Mouse (Mus musculus): ENCODE data around the gene Tnip2. TPM values are rescaled to one million over a fixed set of nuclear protein-coding genes. Genes with fewer than 3 reads are reported as not detected.
A peak's percentile ranks its signal among the peaks of the same experiment; 100 is the strongest.

The Tnip2 gene
- polyA plus RNA-seq, 1 experiment from 2014 or later: 12.9 TPM

DNA sequence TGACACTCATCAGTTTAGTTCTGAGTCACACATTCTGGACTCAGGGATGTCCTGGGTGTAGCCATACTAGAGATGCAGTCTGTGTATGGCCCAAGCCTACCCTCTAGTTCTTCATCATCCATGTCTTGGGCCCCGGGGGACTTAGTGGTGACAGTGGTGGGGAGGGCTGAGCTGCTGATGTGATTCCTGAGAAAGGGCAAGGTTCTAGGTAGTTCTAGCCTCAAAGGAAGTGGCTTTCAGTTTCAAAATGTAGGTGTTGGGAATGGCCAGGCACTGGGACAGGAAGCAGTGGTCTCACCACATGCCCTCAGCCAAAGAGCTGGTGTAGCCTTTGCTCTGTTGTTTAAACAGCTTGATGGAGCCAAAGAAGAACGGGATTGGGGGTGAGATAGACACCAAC lies 25.3 kb upstream of the Tnip2 start:
- ATAC-seq (replicated peaks; ENCODE audit: low FRiP score, low TSS enrichment, low read depth) (no peak), DNase-seq (ENCODE audit: low spot score) (no peak)
- H3K27ac ChIP-seq (ENCODE audit: low read depth): no peak overlapping the region
- H3K27me3 ChIP-seq (replicated peaks; ENCODE audit: control insufficient read depth, insufficient read depth, low read length): no peaks in the 10 kb centered on the region
- no peak overlapping the region for H3K4me2 ChIP-seq (ENCODE audit: low read length)
- no peaks in the 10 kb centered on the region for H3K36me3 ChIP-seq (ENCODE audit: control insufficient read depth, insufficient read depth, low read length)
- no peaks in the 10 kb centered on the region for H3K9me3 ChIP-seq (ENCODE audit: control insufficient read depth, low read length)
- 87% methylated on average over 2 of the region's 2 CpGs for WGBS
- no peak overlapping the region for H3K4me3 ChIP-seq (ENCODE audit: low read depth, low read length)
- no peaks in the 10 kb centered on the region for H3K4me1 ChIP-seq (replicated peaks; ENCODE audit: control insufficient read depth, insufficient read depth, low read length)
- no peak overlapping the region for H3K9ac ChIP-seq (ENCODE audit: low read length)

DNA sequence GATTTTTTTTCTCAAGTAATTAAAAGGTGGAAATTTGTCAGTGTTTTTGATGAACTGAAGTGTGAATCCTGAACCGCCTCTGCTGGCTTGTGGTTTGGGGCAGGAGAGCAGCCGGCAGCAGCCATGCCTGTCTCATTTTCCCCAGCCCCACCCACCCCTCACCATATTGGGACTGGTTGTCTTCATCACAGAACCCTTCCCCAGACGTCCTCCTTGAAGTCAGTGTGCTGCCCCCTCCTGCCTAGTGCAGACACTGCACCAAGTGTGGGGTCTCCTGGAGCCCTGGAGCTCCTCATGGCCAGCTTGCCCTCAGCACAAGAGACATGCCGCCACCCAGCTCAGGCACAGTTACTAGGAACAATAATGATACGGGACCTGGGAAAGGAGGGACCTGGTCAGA lies 24.7 kb upstream of the Tnip2 start:
- Histone ChIP-seq H3K4me1 (replicated peaks; ENCODE audit: control insufficient read depth, insufficient read depth, low read length) (no peaks in the 10 kb centered on the region), H3K4me3 (ENCODE audit: low read depth, low read length) (no peak overlapping the region), H3K36me3 (ENCODE audit: control insufficient read depth, insufficient read depth, low read length) (no peaks in the 10 kb centered on the region), H3K27me3 (replicated peaks; ENCODE audit: control insufficient read depth, insufficient read depth, low read length) (no peaks in the 10 kb centered on the region), H3K9me3 (ENCODE audit: control insufficient read depth, low read length) (no peaks in the 10 kb centered on the region), H3K27ac (ENCODE audit: low read depth) (no peak overlapping the region), H3K9ac (ENCODE audit: low read length) (no peak overlapping the region), H3K4me2 (ENCODE audit: low read length) (no peak overlapping the region)
- DNase-seq (ENCODE audit: low spot score) (peak; percentile 58), ATAC-seq (replicated peaks; ENCODE audit: low FRiP score, low TSS enrichment, low read depth) (no peak)
- WGBS: 26% methylated on average over 5 of the region's 5 CpGs

DNA sequence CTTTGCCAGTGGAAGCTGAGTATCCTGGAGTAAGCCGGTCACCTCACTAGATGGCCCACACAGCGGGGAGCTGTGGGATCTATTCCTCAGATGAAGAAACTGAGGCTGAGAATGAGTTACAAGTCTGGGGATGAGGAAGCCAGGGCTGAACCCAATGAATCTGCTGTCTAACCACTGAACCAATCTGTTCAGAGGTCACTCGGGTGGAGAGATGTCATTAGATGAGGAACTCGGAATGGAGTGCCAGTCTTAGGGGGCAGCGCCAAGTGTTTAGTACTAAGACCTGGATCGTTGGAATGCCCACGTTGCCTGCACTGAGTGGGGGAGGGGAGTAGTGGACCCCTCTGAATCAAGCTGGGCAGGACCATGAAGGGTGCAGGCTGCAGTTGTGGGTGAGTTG lies 24.3 kb upstream of the Tnip2 start:
- ATAC-seq (replicated peaks; ENCODE audit: low FRiP score, low TSS enrichment, low read depth) (no peak), DNase-seq (ENCODE audit: low spot score) (no peak)
- WGBS: 70% methylated on average over 7 of the region's 7 CpGs
- no peaks in the 10 kb centered on the region for H3K36me3 ChIP-seq (ENCODE audit: control insufficient read depth, insufficient read depth, low read length)
- H3K9me3 ChIP-seq (ENCODE audit: control insufficient read depth, low read length): no peaks in the 10 kb centered on the region
- H3K27me3 ChIP-seq (replicated peaks; ENCODE audit: control insufficient read depth, insufficient read depth, low read length): no peaks in the 10 kb centered on the region
- H3K4me3 ChIP-seq (ENCODE audit: low read depth, low read length): no peak overlapping the region
- H3K4me2 ChIP-seq (ENCODE audit: low read length): no peak overlapping the region
- H3K9ac ChIP-seq (ENCODE audit: low read length): no peak overlapping the region
- H3K27ac ChIP-seq (ENCODE audit: low read depth): no peak overlapping the region
- no peaks in the 10 kb centered on the region for H3K4me1 ChIP-seq (replicated peaks; ENCODE audit: control insufficient read depth, insufficient read depth, low read length)

DNA sequence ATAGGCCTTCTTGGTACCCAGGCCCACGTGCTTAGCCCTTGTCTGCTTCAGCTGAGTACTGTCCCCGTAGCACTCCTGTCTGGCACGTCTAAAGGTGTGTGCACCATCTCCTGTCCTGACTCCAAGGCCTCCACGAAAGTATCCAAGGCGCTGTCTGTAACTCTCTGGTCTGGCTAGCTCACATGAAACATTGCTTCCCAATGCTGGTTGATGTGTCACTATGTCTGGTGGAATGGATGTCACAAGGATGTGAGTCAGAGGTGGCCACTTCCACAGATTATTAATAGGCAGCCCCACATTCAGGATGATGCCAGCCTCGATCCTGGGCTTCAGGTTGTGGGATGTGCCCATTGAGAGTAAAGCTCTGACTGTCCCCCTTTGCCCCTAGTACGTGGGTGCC lies 22.0 kb upstream of the Tnip2 start:
- H3K4me1 ChIP-seq (replicated peaks; ENCODE audit: control insufficient read depth, insufficient read depth, low read length): 0 out of 2 replicates have a peak, but pooled peaks cover under 1% of the 10 kb centered on the region
- 87% methylated on average over 7 of the region's 7 CpGs for WGBS
- H3K4me2 ChIP-seq (ENCODE audit: low read length): no peak overlapping the region
- no peak overlapping the region for H3K4me3 ChIP-seq (ENCODE audit: low read depth, low read length)
- H3K36me3 ChIP-seq (ENCODE audit: control insufficient read depth, insufficient read depth, low read length): no peaks in the 10 kb centered on the region
- DNase-seq (ENCODE audit: low spot score) (no peak), ATAC-seq (replicated peaks; ENCODE audit: low FRiP score, low TSS enrichment, low read depth) (no peak)
- no peak overlapping the region for H3K9ac ChIP-seq (ENCODE audit: low read length)
- no peaks in the 10 kb centered on the region for H3K9me3 ChIP-seq (ENCODE audit: control insufficient read depth, low read length)
- no peak overlapping the region for H3K27ac ChIP-seq (ENCODE audit: low read depth)
- no peaks in the 10 kb centered on the region for H3K27me3 ChIP-seq (replicated peaks; ENCODE audit: control insufficient read depth, insufficient read depth, low read length)

DNA sequence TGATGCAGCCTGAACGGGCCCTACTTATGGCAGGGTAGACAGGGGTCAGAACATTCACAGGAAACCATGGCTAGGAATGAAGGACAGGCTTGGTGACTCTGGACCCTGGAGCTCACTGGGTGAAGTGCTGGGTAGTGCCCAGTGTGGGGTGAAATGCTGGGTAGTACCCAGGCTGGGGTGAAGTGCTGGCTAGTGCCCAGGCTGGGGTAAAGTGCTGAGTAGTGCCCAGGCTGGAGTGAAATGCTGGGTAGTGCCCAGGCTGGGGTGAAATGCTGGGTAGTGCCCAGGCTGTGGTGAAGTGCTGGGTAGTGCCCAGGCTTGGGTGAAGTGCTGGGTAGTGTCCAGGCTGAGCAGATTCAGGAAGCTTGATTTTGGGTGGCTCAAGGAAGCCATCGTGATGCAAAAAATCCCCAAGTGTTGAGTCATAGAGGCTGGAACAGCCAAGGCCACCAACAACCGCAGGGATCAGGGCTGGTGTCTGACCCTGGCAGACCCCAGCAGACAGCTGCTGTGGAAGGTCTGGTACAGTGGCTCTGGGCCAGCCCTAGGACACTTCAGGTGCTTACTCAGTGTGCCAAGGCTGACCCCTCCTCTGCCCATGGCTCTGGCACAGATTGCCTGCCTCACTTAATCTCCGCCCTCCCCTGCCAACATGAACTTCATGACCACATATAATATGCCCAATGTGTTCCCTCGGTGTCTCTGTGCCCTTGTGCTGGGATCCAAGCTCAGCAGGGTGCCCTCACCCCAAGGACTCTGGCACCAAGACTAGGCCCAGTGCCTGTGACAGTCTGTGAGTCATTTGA lies 21.2 kb upstream of the Tnip2 start:
- Histone ChIP-seq H3K27me3 (replicated peaks; ENCODE audit: control insufficient read depth, insufficient read depth, low read length) (no peaks in the 10 kb centered on the region), H3K27ac (ENCODE audit: low read depth) (no peak overlapping the region), H3K4me2 (ENCODE audit: low read length) (no peak overlapping the region), H3K4me3 (ENCODE audit: low read depth, low read length) (no peak overlapping the region), H3K9ac (ENCODE audit: low read length) (no peak overlapping the region), H3K9me3 (ENCODE audit: control insufficient read depth, low read length) (no peaks in the 10 kb centered on the region), H3K36me3 (ENCODE audit: control insufficient read depth, insufficient read depth, low read length) (no peaks in the 10 kb centered on the region), H3K4me1 (replicated peaks; ENCODE audit: control insufficient read depth, insufficient read depth, low read length) (0 out of 2 replicates have a peak, but pooled peaks cover 2% of the 10 kb centered on the region)
- no peak for ATAC-seq (replicated peaks; ENCODE audit: low FRiP score, low TSS enrichment, low read depth)
- DNase-seq (ENCODE audit: low spot score): no peak
- WGBS: 80% methylated on average over 5 of the region's 5 CpGs

DNA sequence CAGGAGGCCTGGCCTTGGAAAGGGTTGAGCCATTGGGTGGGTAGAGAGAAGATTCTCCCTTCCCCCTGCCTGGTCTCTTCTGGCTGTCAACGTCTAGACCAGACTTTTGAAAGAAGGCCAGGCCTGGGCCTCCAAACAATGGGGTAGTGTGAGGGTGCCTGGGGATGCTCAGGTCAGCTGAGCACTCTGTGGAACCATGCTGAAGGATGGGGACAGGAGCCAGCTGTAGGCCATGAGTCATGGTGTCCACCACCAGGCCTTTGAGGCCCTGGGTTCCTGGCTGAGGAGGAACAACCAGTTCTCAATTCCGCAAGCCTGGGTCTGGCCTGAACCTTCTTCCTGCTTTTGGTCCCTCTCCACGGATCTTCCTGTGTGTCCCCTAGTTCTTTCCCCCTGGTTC lies 20.0 kb upstream of the Tnip2 start:
- Histone ChIP-seq H3K9me3 (ENCODE audit: control insufficient read depth, low read length) (no peaks in the 10 kb centered on the region), H3K4me2 (ENCODE audit: low read length) (no peak overlapping the region), H3K4me3 (ENCODE audit: low read depth, low read length) (no peak overlapping the region), H3K27me3 (replicated peaks; ENCODE audit: control insufficient read depth, insufficient read depth, low read length) (no peaks in the 10 kb centered on the region), H3K4me1 (replicated peaks; ENCODE audit: control insufficient read depth, insufficient read depth, low read length) (0 out of 2 replicates have a peak, but pooled peaks cover 2% of the 10 kb centered on the region), H3K9ac (ENCODE audit: low read length) (no peak overlapping the region), H3K36me3 (ENCODE audit: control insufficient read depth, insufficient read depth, low read length) (no peaks in the 10 kb centered on the region), H3K27ac (ENCODE audit: low read depth) (no peak overlapping the region)
- ATAC-seq (replicated peaks; ENCODE audit: low FRiP score, low TSS enrichment, low read depth) (no peak), DNase-seq (ENCODE audit: low spot score) (no peak)
- 64% methylated on average over 3 of the region's 3 CpGs for WGBS

DNA sequence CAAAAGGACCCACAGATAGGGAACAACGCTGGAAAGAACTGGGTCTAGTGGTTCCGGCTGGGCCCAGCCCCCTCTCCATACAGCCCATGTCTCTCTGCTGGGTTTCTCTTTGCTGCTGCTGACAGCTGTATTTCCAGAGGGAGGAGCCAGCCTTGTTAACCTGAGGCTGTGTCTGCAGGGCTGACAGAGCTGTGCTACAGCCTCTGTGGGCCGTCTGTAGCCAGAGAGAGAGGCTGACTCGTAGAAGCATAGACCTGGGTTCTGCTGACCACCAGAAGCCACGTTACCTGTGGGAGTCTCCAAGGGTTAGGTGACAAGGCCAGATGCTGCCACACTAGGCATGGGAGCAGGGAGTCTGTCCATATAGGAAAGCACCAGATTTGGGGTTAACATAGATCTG lies 19.3 kb upstream of the Tnip2 start:
- H3K4me3 ChIP-seq (ENCODE audit: low read depth, low read length): no peak overlapping the region
- ATAC-seq (replicated peaks; ENCODE audit: low FRiP score, low TSS enrichment, low read depth) (no peak), DNase-seq (ENCODE audit: low spot score) (no peak)
- H3K36me3 ChIP-seq (ENCODE audit: control insufficient read depth, insufficient read depth, low read length): no peaks in the 10 kb centered on the region
- no peak overlapping the region for H3K27ac ChIP-seq (ENCODE audit: low read depth)
- H3K9me3 ChIP-seq (ENCODE audit: control insufficient read depth, low read length): no peaks in the 10 kb centered on the region
- WGBS: 84% methylated on average over 5 of the region's 5 CpGs
- 0 out of 2 replicates have a peak, but pooled peaks cover 2% of the 10 kb centered on the region for H3K4me1 ChIP-seq (replicated peaks; ENCODE audit: control insufficient read depth, insufficient read depth, low read length)
- H3K9ac ChIP-seq (ENCODE audit: low read length): no peak overlapping the region
- no peak overlapping the region for H3K4me2 ChIP-seq (ENCODE audit: low read length)
- no peaks in the 10 kb centered on the region for H3K27me3 ChIP-seq (replicated peaks; ENCODE audit: control insufficient read depth, insufficient read depth, low read length)

DNA sequence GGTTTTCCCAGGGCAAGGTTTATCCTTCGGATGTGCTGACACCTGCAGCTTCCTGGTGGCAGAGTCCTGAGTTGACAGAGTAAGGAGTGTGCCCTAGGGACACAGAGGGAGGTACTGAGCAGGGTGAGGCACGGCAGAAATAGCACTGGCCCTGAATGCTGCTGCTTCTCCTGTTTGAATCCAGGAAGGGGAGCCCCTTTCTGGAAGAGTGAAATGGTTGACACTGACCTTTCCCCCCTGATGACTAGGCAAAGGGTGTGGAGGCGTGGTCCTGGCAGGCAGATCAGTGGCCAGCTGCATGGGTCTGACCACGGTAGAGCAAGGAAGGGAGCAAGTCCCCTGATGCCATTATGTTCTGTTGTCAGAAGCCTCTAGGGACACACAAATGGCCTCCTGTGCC lies 16.9 kb upstream of the Tnip2 start:
- H3K27ac ChIP-seq (ENCODE audit: low read depth): no peak overlapping the region

DNA sequence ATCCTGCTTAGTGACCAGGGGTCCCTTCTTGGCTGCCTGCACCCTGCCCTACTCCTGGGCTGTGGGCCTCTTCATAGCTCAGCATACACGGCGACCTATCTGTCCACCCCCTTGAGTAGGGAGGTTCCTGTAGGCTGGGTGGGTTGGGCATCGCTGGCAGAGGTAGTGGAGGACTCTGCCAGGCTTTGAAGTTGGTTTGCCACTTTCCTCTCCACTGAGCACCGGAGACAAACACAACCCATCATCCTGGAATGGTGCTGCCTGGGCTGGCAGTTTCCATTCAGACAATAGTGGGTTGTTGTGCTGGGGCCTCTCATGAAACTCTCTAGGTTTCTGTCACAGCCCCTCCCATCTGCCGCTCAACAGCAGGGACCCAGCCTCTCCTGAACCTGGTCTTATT lies 16.3 kb upstream of the Tnip2 start:
- Histone ChIP-seq H3K27me3 (replicated peaks; ENCODE audit: control insufficient read depth, insufficient read depth, low read length) (no peaks in the 10 kb centered on the region), H3K27ac (ENCODE audit: low read depth) (no peak overlapping the region), H3K9me3 (ENCODE audit: control insufficient read depth, low read length) (no peaks in the 10 kb centered on the region), H3K4me2 (ENCODE audit: low read length) (no peak overlapping the region), H3K4me3 (ENCODE audit: low read depth, low read length) (no peak overlapping the region), H3K36me3 (ENCODE audit: control insufficient read depth, insufficient read depth, low read length) (no peaks in the 10 kb centered on the region), H3K9ac (ENCODE audit: low read length) (no peak overlapping the region), H3K4me1 (replicated peaks; ENCODE audit: control insufficient read depth, insufficient read depth, low read length) (peaks cover 7% of the 10 kb centered on the region; the same call in 1 of the 2 replicates)
- no peak for DNase-seq (ENCODE audit: low spot score)
- 73% methylated on average over 5 of the region's 5 CpGs for WGBS
- ATAC-seq (replicated peaks; ENCODE audit: low FRiP score, low TSS enrichment, low read depth): no peak

More for the DNA sequence above, 16.9 kb upstream of the Tnip2 start:
- no peak for ATAC-seq (replicated peaks; ENCODE audit: low FRiP score, low TSS enrichment, low read depth)
- Histone ChIP-seq H3K36me3 (ENCODE audit: control insufficient read depth, insufficient read depth, low read length) (no peaks in the 10 kb centered on the region), H3K9me3 (ENCODE audit: control insufficient read depth, low read length) (no peaks in the 10 kb centered on the region), H3K4me1 (replicated peaks; ENCODE audit: control insufficient read depth, insufficient read depth, low read length) (peaks cover 7% of the 10 kb centered on the region; the same call in 1 of the 2 replicates), H3K9ac (ENCODE audit: low read length) (no peak overlapping the region), H3K4me2 (ENCODE audit: low read length) (no peak overlapping the region), H3K27me3 (replicated peaks; ENCODE audit: control insufficient read depth, insufficient read depth, low read length) (no peaks in the 10 kb centered on the region), H3K4me3 (ENCODE audit: low read depth, low read length) (no peak overlapping the region)
- WGBS: 44% methylated on average over 4 of the region's 4 CpGs
- no peak for DNase-seq (ENCODE audit: low spot score)
